Mouse (Mus musculus) lung, embryonic 16.5 days (tissue): ENCODE results near the gene Aldh1l1. TPM values are rescaled to one million over a fixed set of nuclear protein-coding genes. Genes with fewer than 3 reads are reported as not detected.

Experiments used
- ATAC-seq: fragments of 200-750 bp; cut with Nextera tagmentation; 2 replicates; pipeline ENCODE4 v1.8.0; 2017; ENCODE audit warnings: low read depth, mild to moderate bottlenecking, moderate library complexity
- H3K27ac ChIP-seq: fragments of 300-500 bp; sonication (generic); 2 replicates; pipeline ENCODE4 v1.5.1; 2014; ENCODE audit warnings: mild to moderate bottlenecking, control low read depth, low read length
- H3K27me3 ChIP-seq: fragments of 300-500 bp; sonication (generic); 2 replicates; pipeline ENCODE4 v1.6.1; 2014; ENCODE audit warnings: low read depth, low read length, mixed read lengths; ENCODE audit not compliant: control insufficient read depth, insufficient read depth
- H3K36me3 ChIP-seq: fragments of 300-500 bp; sonication (generic); 2 replicates; pipeline ENCODE4 v1.6.1; 2014; ENCODE audit warnings: low read length; ENCODE audit not compliant: control insufficient read depth, insufficient read depth
- H3K4me1 ChIP-seq: fragments of 300-500 bp; sonication (generic); replicated peaks from 2 replicates; pipeline ENCODE4 v1.6.1; 2014; ENCODE audit warnings: low read length, mixed read lengths; ENCODE audit not compliant: control insufficient read depth, insufficient read depth
- H3K4me2 ChIP-seq: fragments of 300-500 bp; sonication (generic); 2 replicates; pipeline ENCODE4 v1.6.1; 2014; ENCODE audit warnings: low read depth, low read length, control low read depth
- H3K4me3 ChIP-seq: fragments of 300-500 bp; sonication (generic); 2 replicates; pipeline ENCODE4 v1.5.1; 2014; ENCODE audit warnings: mild to moderate bottlenecking, low read length, control low read depth
- H3K9ac ChIP-seq: fragments of 300-500 bp; sonication (generic); 2 replicates; pipeline ENCODE4 v1.6.1; 2014; ENCODE audit warnings: low read length, control low read depth
- H3K9me3 ChIP-seq: fragments of 300-500 bp; sonication (generic); 2 replicates; pipeline ENCODE4 v1.6.1; 2016; ENCODE audit warnings: low read length; ENCODE audit not compliant: control insufficient read depth
- WGBS: fragments of 180-500 bp; shearing (Covaris S2); extraction: QIAGEN DNeasy Blood & Tissue Kit; methylation state at CpG from one replicate; pipeline ENCODE4 v1.1.7; 2014; 5-methylcytosine and 5-hydroxymethylcytosine counted together
- polyA plus RNA-seq: library from polyadenylated mRNA; unstranded; fragments of >200 nt; fragmentation: Nextera tagmentation; extraction: Ambion mirVana; gene quantifications from 2 replicates; pipeline ENCODE4 v1.2.1, GENCODE M21; 2015

Gene Aldh1l1
- polyA plus RNA-seq, 1 experiment from 2014 or later = 2.4 TPM

GRCm38 (mm10) chr6:90546274-90546673 lies 60.0 kb downstream of the Aldh1l1 start:
- Histone ChIP-seq H3K9ac (no peak overlapping the region), H3K4me1 (no peaks in the 10 kb centered on the region), H3K4me3 (no peak overlapping the region), H3K4me2 (no peak overlapping the region), H3K36me3 (no peaks in the 10 kb centered on the region), H3K9me3 (no peaks in the 10 kb centered on the region), H3K27me3 (no peaks in the 10 kb centered on the region), H3K27ac (no peak overlapping the region)
- 48% methylated on average over 3 of the region's 3 CpGs for WGBS
- no peak for ATAC-seq

GRCm38 (mm10) chr6:90547041-90547440 lies 60.8 kb downstream of the Aldh1l1 start:
- no peaks in the 10 kb centered on the region for H3K36me3 ChIP-seq
- ATAC-seq = no peak
- H3K9ac ChIP-seq = no peak overlapping the region
- WGBS = 65% methylated on average over 3 of the region's 3 CpGs
- H3K4me1 ChIP-seq = no peaks in the 10 kb centered on the region
- no peaks in the 10 kb centered on the region for H3K27me3 ChIP-seq
- H3K9me3 ChIP-seq = no peaks in the 10 kb centered on the region
- no peak overlapping the region for H3K4me2 ChIP-seq
- no peak overlapping the region for H3K4me3 ChIP-seq
- no peak overlapping the region for H3K27ac ChIP-seq

GRCm38 (mm10) chr6:90550161-90550912 lies 64.1 kb downstream of the Aldh1l1 start:
- Histone ChIP-seq H3K9ac (peak overlapping the region; percentile 39), H3K27ac (no peak overlapping the region)

GRCm38 (mm10) chr6:90551251-90551650 lies 65.0 kb downstream of the Aldh1l1 start:
- no peak overlapping the region for H3K4me3 ChIP-seq
- H3K9me3 ChIP-seq = no peaks in the 10 kb centered on the region
- no peaks in the 10 kb centered on the region for H3K36me3 ChIP-seq
- H3K27ac ChIP-seq = no peak overlapping the region
- H3K4me1 ChIP-seq = no peaks in the 10 kb centered on the region
- no peak overlapping the region for H3K4me2 ChIP-seq
- H3K27me3 ChIP-seq = no peaks in the 10 kb centered on the region
- no peak for ATAC-seq
- H3K9ac ChIP-seq = no peak overlapping the region; the same call in 1 of the 2 replicates

More at GRCm38 (mm10) chr6:90550161-90550912, 64.1 kb downstream of the Aldh1l1 start:
- H3K4me2 ChIP-seq = peak overlapping the region; percentile 64
- H3K4me1 ChIP-seq = no peaks in the 10 kb centered on the region
- H3K36me3 ChIP-seq = no peaks in the 10 kb centered on the region
- no peaks in the 10 kb centered on the region for H3K27me3 ChIP-seq
- peak; percentile 94 for ATAC-seq
- WGBS = 12% methylated on average over 25 of the region's 25 CpGs
- peak overlapping the region; percentile 45 for H3K4me3 ChIP-seq
- no peaks in the 10 kb centered on the region for H3K9me3 ChIP-seq

GRCm38 (mm10) chr6:90553197-90553596 lies 67.0 kb downstream of the Aldh1l1 start:
- ATAC-seq = no peak
- no peaks in the 10 kb centered on the region for H3K36me3 ChIP-seq
- no peaks in the 10 kb centered on the region for H3K9me3 ChIP-seq
- no peak overlapping the region for H3K27ac ChIP-seq
- no peaks in the 10 kb centered on the region for H3K27me3 ChIP-seq
- H3K4me2 ChIP-seq = no peak overlapping the region
- H3K4me3 ChIP-seq = no peak overlapping the region
- H3K9ac ChIP-seq = no peak overlapping the region
- no peaks in the 10 kb centered on the region for H3K4me1 ChIP-seq

GRCm38 (mm10) chr6:90553682-90554081 lies 67.5 kb downstream of the Aldh1l1 start:
- 86% methylated on average over 5 of the region's 5 CpGs for WGBS
- H3K9ac ChIP-seq = no peak overlapping the region
- H3K4me2 ChIP-seq = no peak overlapping the region
- H3K27me3 ChIP-seq = no peaks in the 10 kb centered on the region
- ATAC-seq = no peak
- H3K9me3 ChIP-seq = no peaks in the 10 kb centered on the region
- no peak overlapping the region for H3K4me3 ChIP-seq
- H3K27ac ChIP-seq = no peak overlapping the region
- no peaks in the 10 kb centered on the region for H3K4me1 ChIP-seq
- H3K36me3 ChIP-seq = no peaks in the 10 kb centered on the region

- Histone ChIP-seq H3K4me2 (no peak overlapping the region), H3K4me1 (no peaks in the 10 kb centered on the region; the same call in 1 of the 2 replicates), H3K36me3 (no peaks in the 10 kb centered on the region), H3K9ac (no peak overlapping the region), H3K9me3 (no peaks in the 10 kb centered on the region), H3K27me3 (no peaks in the 10 kb centered on the region), H3K4me3 (no peak overlapping the region), H3K27ac (no peak overlapping the region)
- no peak for ATAC-seq
- 30% methylated on average over 2 of the region's 2 CpGs for WGBS
Measured at GRCm38 (mm10) chr6:90556534-90557058, 70.4 kb downstream of the Aldh1l1 start.

- H3K9me3 ChIP-seq = no peaks in the 10 kb centered on the region
- ATAC-seq = no peak
- H3K27me3 ChIP-seq = no peaks in the 10 kb centered on the region
- H3K4me1 ChIP-seq = no peaks in the 10 kb centered on the region; the same call in 1 of the 2 replicates
- H3K4me2 ChIP-seq = no peak overlapping the region
- 80% methylated on average over 7 of the region's 7 CpGs for WGBS
- H3K9ac ChIP-seq = no peak overlapping the region
- no peak overlapping the region for H3K4me3 ChIP-seq
- no peaks in the 10 kb centered on the region for H3K36me3 ChIP-seq
- H3K27ac ChIP-seq = no peak overlapping the region
Measured at GRCm38 (mm10) chr6:90557077-90557476, 70.8 kb downstream of the Aldh1l1 start.

GRCm38 (mm10) chr6:90557829-90558693 lies 71.8 kb downstream of the Aldh1l1 start:
- no peak overlapping the region for H3K4me2 ChIP-seq
- WGBS = 61% methylated on average over 6 of the region's 6 CpGs
- H3K27me3 ChIP-seq = no peaks in the 10 kb centered on the region
- ATAC-seq = no peak
- no peaks in the 10 kb centered on the region for H3K9me3 ChIP-seq
- H3K4me3 ChIP-seq = no peak overlapping the region
- H3K36me3 ChIP-seq = no peaks in the 10 kb centered on the region
- H3K27ac ChIP-seq = no peak overlapping the region
- no peaks in the 10 kb centered on the region; the same call in 1 of the 2 replicates for H3K4me1 ChIP-seq
- H3K9ac ChIP-seq = no peak overlapping the region
